Mouse (Mus musculus) liver, embryonic 14.5 days (tissue): Measurements from ENCODE around the gene Fsd1. TPM values are rescaled to one million over a fixed set of nuclear protein-coding genes. Genes with fewer than 3 reads are reported as not detected.

Source experiments
- ATAC-seq: fragments of 200-750 bp; cut with Nextera tagmentation; 2 replicates; pipeline ENCODE4 v1.8.0; 2017; ENCODE audit warnings: moderate number of reproducible peaks, mild to moderate bottlenecking, moderate library complexity; ENCODE audit not compliant: insufficient read depth
- DNase-seq, 3 experiments: peaks; one replicate each; pipeline ENCODE4 v3.0.0-alpha.2; 2012 to 2013; ENCODE audit warnings: low read depth in 3 of 3, low spot score in 3 of 3
- H3K27ac ChIP-seq: fragments of 300-500 bp; sonication (generic); 2 replicates; pipeline ENCODE4 v1.5.1; 2014; ENCODE audit warnings: moderate library complexity, mild to moderate bottlenecking, control low read depth, inconsistent platforms
- H3K27me3 ChIP-seq: fragments of 300-500 bp; sonication (generic); 2 replicates; pipeline ENCODE4 v1.6.1; 2014; ENCODE audit warnings: mild to moderate bottlenecking, low read length, moderate library complexity; ENCODE audit not compliant: control insufficient read depth, insufficient read depth
- H3K36me3 ChIP-seq: fragments of 300-500 bp; sonication (generic); replicated peaks from 2 replicates; pipeline ENCODE4 v1.6.1; 2014; ENCODE audit warnings: low read depth; ENCODE audit not compliant: control insufficient read depth, insufficient read depth
- H3K4me1 ChIP-seq, 2 experiments: fragments of 200-500 bp in 1 of 2; fragments of 300-500 bp in 1 of 2; sonication (generic) in 1 of 2; replicated peaks; 2 replicates each; pipeline ENCODE4 v1.6.1; 2012 to 2014; ENCODE audit warnings: antibody characterized with exemption in 1 of 2, inconsistent platforms in 1 of 2, low read length in 1 of 2; ENCODE audit not compliant: control insufficient read depth in 2 of 2, insufficient read depth in 2 of 2
- H3K4me2 ChIP-seq: fragments of 300-500 bp; sonication (generic); 2 replicates; pipeline ENCODE4 v1.6.1; 2014; ENCODE audit warnings: low read depth, mild to moderate bottlenecking, control low read depth, moderate library complexity
- H3K4me3 ChIP-seq, 2 experiments: fragments of 200-500 bp in 1 of 2; fragments of 300-500 bp in 1 of 2; sonication (generic) in 1 of 2; 2 replicates each; pipeline ENCODE4 v1.5.1; 2012 to 2014; ENCODE audit warnings: low read depth in 2 of 2, low read length in 2 of 2, mild to moderate bottlenecking in 2 of 2, control low read depth in 1 of 2, inconsistent platforms in 1 of 2, moderate library complexity in 1 of 2; ENCODE audit not compliant: insufficient read depth in 1 of 2
- H3K9ac ChIP-seq: fragments of 300-500 bp; sonication (generic); replicated peaks from 2 replicates; pipeline ENCODE4 v1.6.1; 2014; ENCODE audit warnings: mild to moderate bottlenecking, control low read depth, moderate library complexity
- H3K9me3 ChIP-seq: fragments of 300-500 bp; sonication (generic); 2 replicates; pipeline ENCODE4 v1.6.1; 2016; ENCODE audit warnings: low read length, mixed read lengths; ENCODE audit not compliant: control insufficient read depth
- CTCF ChIP-seq: IDR thresholded peaks from 2 replicates; pipeline ENCODE4 v1.5.1; 2016; ENCODE audit warnings: antibody characterized with exemption, low read depth, control low read depth
- EP300 ChIP-seq: IDR thresholded peaks from 2 replicates; pipeline ENCODE4 v1.6.1; 2016; ENCODE audit warnings: antibody characterized with exemption, low read depth
- WGBS: fragments of 180-500 bp; shearing (Covaris S2); extraction: QIAGEN DNeasy Blood & Tissue Kit; methylation state at CpG from one replicate; pipeline ENCODE4 v1.1.7; 2014; ENCODE audit not compliant: insufficient replicate concordance; 5-methylcytosine and 5-hydroxymethylcytosine counted together
- polyA plus RNA-seq, 2 experiments: library from polyadenylated mRNA; depleted of rRNA in 1 of 2; stranded (reverse) in 1 of 2; unstranded in 1 of 2; fragments of >200 nt; fragmentation: Nextera tagmentation in 1 of 2; extraction: Ambion mirVana in 1 of 2; gene quantifications; 2 replicates each; pipeline versions ENCODE4 v1.2.1 to v1.2.3; 2012 to 2014

The Fsd1 gene
- polyA plus RNA-seq, 2 experiments: 0.19 to 0.30 TPM

DNA sequence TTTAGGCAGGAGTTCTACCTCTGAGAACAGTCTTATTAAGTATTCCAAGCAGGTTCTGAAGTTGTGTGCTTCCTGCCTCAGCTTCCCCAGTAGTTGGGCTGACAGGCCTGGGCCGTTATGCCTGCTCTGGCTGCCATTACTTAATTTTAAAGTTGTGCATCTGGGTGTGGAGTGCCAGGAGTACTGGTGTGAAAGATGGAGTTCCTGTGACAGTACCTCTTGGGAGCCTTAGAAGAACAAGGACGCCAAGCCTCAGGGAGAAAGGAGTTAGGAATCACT lies 23.6 kb downstream of the Fsd1 start:
- WGBS: 51% methylated on average over 2 of the region's 2 CpGs
- peak overlapping the region; percentile 62 to 77; a peak in 3 of 4 replicates for H3K4me3 ChIP-seq
- ATAC-seq (no peak), DNase-seq (no peak)
- H3K27me3 ChIP-seq: no peaks in the 10 kb centered on the region
- no peak overlapping the region for H3K27ac ChIP-seq
- TF ChIP-seq CTCF: no peak
- H3K9me3 ChIP-seq: no peaks in the 10 kb centered on the region
- no peaks in the 10 kb centered on the region for H3K36me3 ChIP-seq
- H3K4me2 ChIP-seq: peak overlapping the region; percentile 95
- no peak overlapping the region for H3K9ac ChIP-seq
- H3K4me1 ChIP-seq: peaks cover 0 to 18% of the 10 kb centered on the region in 2 experiments; a peak in 3 of 4 replicates

DNA sequence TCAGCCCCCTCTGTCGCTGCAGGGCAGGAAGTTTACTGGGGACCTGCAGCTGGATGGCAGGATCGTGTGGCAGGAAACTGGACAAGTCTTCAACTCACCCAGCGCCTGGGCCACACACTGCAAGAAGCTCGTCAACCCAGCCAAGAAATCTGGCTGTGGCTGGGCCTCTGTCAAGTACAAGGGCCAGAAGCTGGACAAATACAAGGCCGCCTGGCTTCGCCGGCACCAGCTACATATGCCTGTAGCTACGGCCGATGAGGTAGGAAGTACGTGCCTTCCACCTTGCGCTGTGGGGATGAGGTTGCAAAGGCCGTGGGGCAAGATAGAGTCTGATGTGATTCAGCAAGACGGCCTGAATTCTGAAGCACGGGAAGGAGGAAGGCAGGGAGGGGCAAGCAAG lies 23.9 kb downstream of the Fsd1 start:
- no peak overlapping the region for H3K9ac ChIP-seq
- WGBS: 62% methylated on average over 14 of the region's 14 CpGs
- H3K4me1 ChIP-seq: peaks cover 0 to 18% of the 10 kb centered on the region in 2 experiments; a peak in 3 of 4 replicates
- no peak overlapping the region for H3K27ac ChIP-seq
- no peaks in the 10 kb centered on the region for H3K9me3 ChIP-seq
- H3K27me3 ChIP-seq: no peaks in the 10 kb centered on the region
- no peak for ATAC-seq
- peaks cover under 1% of the 10 kb centered on the region; the same call in 1 of the 2 replicates for H3K36me3 ChIP-seq
- TF ChIP-seq EP300 (no peak), CTCF (no peak)
- no peak overlapping the region for H3K4me3 ChIP-seq
- no peak for DNase-seq
- peak overlapping the region; percentile 95 for H3K4me2 ChIP-seq

- Histone ChIP-seq H3K4me2 (peak overlapping the region; percentile 95), H3K27me3 (no peaks in the 10 kb centered on the region), H3K9ac (no peak overlapping the region), H3K4me1 (peaks cover 0 to 18% of the 10 kb centered on the region in 2 experiments; a peak in 3 of 4 replicates), H3K4me3 (no peak overlapping the region), H3K27ac (no peak overlapping the region), H3K36me3 (peaks cover 4% of the 10 kb centered on the region; the same call in 1 of the 2 replicates), H3K9me3 (no peaks in the 10 kb centered on the region)
- no peak for ATAC-seq
- no peak for TF ChIP-seq EP300
- peak; percentile 100 for TF ChIP-seq CTCF
- DNase-seq: peak; percentile 28 to 36 (median 30)
- WGBS: under 1% methylated on average over 9 of the region's 9 CpGs
These were observed 24.4 kb downstream of the Fsd1 start for GRCm38 (mm10) chr17:56010681-56011080.

DNA sequence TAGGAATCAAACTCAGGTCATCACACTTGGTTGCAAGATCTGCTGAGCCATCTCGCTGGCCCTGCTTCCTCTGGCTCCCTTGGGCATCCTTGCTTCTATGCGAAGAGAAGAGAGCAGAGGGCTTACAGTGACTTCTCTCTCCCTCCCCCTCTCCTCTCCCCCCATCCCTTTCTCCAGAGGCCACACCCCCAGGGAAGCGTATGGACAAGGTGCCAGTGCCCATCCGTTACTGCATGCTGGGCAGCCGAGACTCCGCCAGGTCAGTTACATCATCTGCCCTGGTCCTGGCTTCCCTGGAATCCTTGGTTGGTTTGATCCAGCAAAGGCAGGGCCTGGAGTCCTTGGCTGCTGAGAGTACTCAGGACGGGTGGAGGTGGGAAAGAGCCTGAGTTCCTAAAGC lies 25.1 kb downstream of the Fsd1 start:
- 82% methylated on average over 7 of the region's 7 CpGs for WGBS
- no peaks in the 10 kb centered on the region for H3K27me3 ChIP-seq
- DNase-seq (no peak), ATAC-seq (no peak)
- H3K4me1 ChIP-seq: peaks cover 0 to 18% of the 10 kb centered on the region in 2 experiments; a peak in 3 of 4 replicates
- peaks cover 4% of the 10 kb centered on the region; the same call in 1 of the 2 replicates for H3K36me3 ChIP-seq
- no peaks in the 10 kb centered on the region for H3K9me3 ChIP-seq
- H3K9ac ChIP-seq: no peak overlapping the region
- no peak overlapping the region for H3K27ac ChIP-seq
- H3K4me2 ChIP-seq: no peak overlapping the region
- H3K4me3 ChIP-seq: no peak overlapping the region
- TF ChIP-seq EP300 (no peak), CTCF (no peak)

DNA sequence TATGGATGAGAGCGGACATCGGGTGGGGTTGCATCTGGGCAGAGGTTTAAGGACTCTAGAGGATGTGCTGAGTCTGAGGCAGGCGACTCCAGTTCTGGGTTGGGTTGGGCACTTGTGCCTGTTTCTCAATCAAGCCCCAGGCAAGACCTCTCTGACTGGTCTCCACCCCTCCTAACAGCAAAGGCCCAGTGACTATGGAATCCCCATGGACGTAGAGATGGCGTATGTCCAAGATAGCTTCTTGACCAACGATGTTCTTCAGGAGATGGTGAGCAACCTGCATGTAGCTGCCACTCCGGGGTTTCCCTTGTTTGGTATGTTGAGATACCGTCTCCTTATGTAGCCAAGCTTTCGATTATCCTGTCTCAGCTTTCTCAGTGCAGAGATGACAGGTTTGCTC lies 29.0 kb downstream of the Fsd1 start:
- Histone ChIP-seq H3K9me3 (no peaks in the 10 kb centered on the region), H3K27ac (no peak overlapping the region), H3K36me3 (peaks cover 17% of the 10 kb centered on the region), H3K4me1 (no peaks in the 10 kb centered on the region), H3K4me3 (no peak overlapping the region), H3K9ac (no peak overlapping the region), H3K27me3 (no peaks in the 10 kb centered on the region), H3K4me2 (no peak overlapping the region)
- 84% methylated on average over 9 of the region's 9 CpGs for WGBS
- DNase-seq (no peak), ATAC-seq (no peak)
- TF ChIP-seq CTCF: no peak
- TF ChIP-seq EP300: no peak
